Mouse (Mus musculus) layer of hippocampus, adult 2 months (tissue): ENCODE measurements around the gene Hspa12a. TPM values are rescaled to one million over a fixed set of nuclear protein-coding genes. Genes with fewer than 3 reads are reported as not detected.

Source experiments
- DNase-seq, 2 experiments: peaks; one replicate each; pipeline ENCODE4 v3.0.0; 2022; ENCODE audit warnings: low spot score in 2 of 2
- H3K27ac ChIP-seq: fragments of 200-600 bp; 2 replicates; pipeline ENCODE4 v1.8.1; 2022
- H3K4me3 ChIP-seq: fragments of 200-600 bp; 2 replicates; pipeline ENCODE4 v1.8.1; 2022; ENCODE audit warnings: mild to moderate bottlenecking
- CTCF ChIP-seq: fragments of 200-600 bp; conservative IDR thresholded peaks from 2 replicates; pipeline ENCODE4 v1.8.1; 2022; ENCODE audit warnings: antibody characterized with exemption, mild to moderate bottlenecking, moderate library complexity
- total RNA-seq, 2 experiments: library from RNA; stranded (reverse); gene quantifications; 2 replicates each; pipeline ENCODE4 v1.2.3; 2021

Gene Hspa12a
- total RNA-seq, 2 experiments from 2014 or later, result 239 to 246 TPM

DNA sequence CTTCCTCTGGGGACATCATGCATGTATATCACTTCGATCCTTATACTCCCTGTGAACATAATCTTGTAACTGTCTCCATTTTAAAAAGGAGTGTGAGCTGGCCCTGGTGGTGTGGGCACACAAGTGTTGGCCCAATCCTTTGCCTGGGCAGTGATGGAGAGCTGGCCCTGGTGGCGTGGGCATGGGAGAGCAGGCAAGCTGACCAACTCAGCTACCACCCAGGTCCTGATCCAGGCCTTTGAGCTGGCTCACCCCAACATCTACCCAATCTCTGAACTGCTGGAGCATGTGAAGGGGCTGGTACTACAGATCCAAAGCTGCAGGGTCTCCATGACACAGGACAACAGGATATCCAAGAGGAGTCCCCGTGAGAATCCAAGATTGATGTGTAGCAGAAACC lies 120.2 kb downstream of the Hspa12a start:
- DNase-seq, result no peak
- H3K27ac ChIP-seq, result peak overlapping the region; percentile 82
- TF ChIP-seq CTCF, result no peak

DNA sequence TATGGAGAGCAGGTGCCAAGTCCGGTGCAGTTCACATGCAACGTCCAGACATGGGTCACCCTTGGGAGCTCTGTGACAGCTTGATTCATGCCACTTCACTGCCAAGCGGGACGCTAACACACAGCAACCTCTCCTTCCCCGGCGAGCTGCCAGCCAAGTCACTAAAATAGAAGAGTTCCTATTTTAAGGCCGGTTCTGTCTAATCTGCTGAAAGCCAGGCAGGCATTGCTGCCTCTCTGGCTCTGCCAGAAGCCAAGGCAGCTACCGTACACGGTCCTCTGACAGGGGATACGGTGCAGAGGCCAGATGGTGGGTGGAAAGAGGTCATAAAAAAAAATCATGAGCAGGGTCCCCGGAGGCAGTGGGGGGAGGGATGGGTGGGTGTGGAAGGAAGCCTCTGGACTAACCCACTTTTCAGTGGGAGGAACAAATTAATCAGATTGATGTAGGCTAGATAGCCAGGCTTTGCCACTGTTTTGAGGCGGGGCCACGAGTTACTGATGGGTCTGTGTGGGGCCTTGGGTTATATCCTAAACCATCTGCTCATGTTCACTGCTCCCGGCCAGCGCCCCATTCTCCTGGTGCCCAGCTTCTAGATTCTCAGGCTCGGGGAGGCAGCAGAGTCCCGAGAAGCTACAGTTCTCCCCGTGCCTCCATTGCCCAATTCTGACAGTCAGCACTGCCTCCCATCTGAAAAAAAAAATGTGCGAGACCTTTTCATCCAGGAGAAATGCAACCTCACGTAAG lies 120.8 kb downstream of the Hspa12a start:
- H3K27ac ChIP-seq, result peak overlapping the region; percentile 82
- DNase-seq, result peak; percentile 62 to 73
- no peak overlapping the region for H3K4me3 ChIP-seq
- TF ChIP-seq CTCF, result no peak

More for the DNA sequence above, 120.2 kb downstream of the Hspa12a start:
- no peak overlapping the region for H3K4me3 ChIP-seq

DNA sequence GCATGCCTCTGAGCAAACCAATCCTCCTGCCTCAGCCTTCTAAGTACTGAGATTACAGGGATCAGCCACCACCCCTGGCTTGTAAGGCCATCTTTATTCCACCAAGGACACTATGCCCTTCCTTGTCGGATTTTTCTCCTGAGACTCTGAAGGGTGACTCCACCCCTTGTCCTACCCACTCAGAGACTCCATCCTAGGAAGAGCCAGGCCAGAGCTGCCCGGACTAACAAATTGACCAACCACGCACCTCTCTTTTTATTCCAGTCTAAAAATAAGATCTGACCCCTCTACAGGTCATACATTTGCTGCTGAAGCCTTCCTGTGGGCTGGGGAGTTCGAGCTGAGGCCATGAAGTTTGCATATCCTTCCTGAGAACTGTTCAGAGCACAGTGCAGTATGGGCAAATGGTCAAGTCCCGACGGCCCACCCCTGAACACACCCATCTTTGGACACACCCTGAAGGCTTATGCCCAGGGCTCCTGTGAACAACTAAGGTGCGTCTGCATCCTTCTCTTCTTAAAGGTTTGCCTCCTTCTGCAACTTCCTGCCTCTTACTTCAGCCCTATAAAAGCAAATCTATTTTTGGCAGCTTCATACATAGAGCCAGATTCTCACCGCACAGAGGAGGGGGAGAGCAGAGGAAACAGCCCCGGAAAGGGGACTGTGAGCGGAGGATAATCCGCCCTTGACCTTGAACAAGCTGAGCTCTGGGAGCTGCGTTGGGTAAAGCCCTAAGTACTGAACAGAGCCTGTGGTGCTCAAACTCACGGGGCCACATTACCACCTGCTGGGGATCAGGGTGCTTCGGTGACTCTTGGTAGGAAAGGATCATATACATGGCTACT lies 124.7 kb downstream of the Hspa12a start:
- no peak overlapping the region for H3K4me3 ChIP-seq
- DNase-seq, result no peak
- TF ChIP-seq CTCF, result no peak
- peak overlapping the region; percentile 77 for H3K27ac ChIP-seq

DNA sequence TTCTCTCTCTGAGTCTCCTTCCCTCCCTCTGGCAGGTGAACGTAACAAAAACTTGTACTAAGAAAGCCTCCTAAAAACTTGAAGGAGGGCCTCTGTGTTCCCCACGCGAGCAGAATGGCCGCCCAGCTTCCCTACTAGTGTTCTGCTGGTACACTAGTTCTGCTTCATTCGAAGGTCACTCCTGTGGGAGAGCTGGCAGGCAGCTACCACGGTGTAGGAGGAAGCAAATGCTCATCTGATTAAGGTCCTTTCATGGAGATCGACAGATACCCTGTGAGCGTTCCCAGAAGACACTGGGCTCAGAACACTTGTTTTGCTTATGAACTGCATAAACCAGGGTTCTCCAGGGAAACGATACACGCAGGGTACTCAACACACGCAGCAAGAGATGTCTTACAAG lies 126.1 kb downstream of the Hspa12a start:
- Histone ChIP-seq H3K27ac (peak overlapping the region; percentile 77), H3K4me3 (no peak overlapping the region)
- no peak for DNase-seq
- no peak for TF ChIP-seq CTCF

DNA sequence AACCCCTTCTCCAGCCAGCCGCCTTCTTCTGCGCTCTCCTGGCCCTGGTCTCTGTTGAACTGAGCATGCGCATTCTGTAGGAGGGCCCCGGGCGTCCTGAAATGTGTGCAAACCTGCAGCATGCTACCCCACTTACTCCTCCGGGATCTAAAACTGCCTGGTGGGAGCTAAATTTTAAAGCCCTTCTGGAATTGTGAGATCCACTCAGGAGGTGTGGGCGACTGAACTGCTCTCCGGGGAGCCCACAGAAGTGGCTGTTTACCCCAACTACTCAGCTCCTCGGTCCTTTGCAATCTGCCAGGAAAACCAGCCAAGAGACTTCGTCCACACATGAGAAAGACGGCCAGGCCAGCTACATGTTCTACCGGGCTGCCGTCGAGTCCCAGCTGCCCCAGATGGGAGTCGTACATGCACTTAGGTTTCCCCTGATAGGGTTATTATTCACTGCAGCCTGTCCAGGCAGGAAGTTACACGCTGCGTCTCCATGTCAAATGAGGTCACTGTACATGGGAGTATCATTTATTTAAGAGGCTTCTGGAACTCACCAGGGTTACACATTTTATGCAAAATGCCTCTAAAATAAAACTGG lies 126.9 kb downstream of the Hspa12a start:
- Histone ChIP-seq H3K27ac (peak overlapping the region; percentile 77), H3K4me3 (no peak overlapping the region)
- TF ChIP-seq CTCF, result no peak
- peak; percentile 67 to 78 for DNase-seq

DNA sequence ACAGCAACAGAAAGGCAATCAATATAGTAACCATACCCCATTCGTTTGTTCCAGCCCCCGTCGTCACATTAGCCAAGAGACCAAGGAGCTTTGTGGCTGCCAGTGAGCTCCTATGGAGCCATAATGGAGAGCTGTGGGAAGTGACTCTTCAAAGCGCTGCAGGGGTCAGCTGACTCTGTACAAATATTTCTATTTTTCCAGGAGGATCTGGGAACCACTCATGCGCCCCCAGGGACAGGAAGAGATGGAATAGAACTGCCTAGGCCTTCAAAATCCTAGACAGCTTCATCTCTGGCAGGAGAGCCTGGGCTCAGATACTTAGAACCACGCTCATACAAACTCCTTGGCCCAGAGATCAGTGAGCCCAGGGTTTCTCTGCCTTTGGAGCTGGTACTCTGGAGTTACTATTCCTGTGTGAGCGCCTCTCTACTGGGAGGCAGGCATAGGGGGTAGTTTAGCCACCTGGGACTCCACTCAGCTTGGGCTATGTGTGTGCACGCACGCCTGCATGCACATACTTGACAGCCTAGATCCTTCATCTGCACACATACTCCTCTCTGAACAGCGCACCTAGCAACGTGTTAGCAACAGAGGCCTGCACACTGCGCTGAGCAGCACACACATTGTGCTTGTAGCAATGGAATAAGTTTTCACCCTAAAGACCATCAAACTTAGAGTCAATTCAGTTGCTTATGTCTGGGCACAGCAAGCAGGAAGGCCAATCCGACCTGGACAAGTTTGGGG lies 128.1 kb downstream of the Hspa12a start:
- no peak for TF ChIP-seq CTCF
- peak overlapping the region; percentile 77 for H3K27ac ChIP-seq

DNA sequence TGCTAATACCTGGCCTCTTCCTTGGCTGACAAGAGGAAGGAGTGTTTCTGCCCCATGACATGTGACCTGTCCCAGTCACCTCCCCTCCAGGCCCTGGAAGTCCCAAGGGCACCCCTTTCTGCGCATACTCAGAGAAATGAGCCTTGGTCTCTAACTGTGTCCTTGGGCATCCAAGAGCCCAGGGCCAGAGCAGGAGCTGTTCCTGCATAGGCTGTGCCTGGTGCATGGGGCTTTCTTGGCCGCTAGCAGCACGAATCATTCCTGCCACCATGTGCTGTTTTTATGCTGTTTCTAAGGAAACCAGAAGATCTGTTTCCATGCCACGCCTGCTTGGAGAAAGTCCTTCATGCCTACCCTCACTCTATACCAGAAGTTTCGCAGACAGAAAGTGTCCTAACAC lies 132.9 kb downstream of the Hspa12a start:
- DNase-seq, result peak in 1 of 2 experiments; percentile 54
- H3K4me3 ChIP-seq, result no peak overlapping the region

More for the DNA sequence above, 128.1 kb downstream of the Hspa12a start:
- no peak for DNase-seq
- H3K4me3 ChIP-seq, result no peak overlapping the region

DNA sequence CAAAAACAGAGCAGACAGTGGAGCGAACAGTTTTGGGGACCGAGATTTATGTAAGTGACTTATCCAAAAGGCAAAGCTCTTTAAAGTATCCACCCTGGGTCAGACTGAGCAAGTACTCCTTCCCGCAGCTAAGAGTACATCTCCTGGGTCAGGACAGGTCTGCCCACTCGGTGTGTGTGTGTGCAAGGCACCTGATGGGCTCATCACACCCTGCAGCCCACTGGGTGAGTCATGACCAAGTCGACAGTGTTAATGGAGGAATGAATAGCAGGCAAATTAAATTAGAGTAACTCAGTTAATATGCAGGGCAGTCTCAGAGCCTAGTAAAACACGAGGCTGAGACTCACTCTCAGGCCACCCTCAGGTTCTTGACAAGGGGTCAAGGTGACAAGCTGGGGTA lies 134.6 kb downstream of the Hspa12a start:
- TF ChIP-seq CTCF, result no peak
- Histone ChIP-seq H3K27ac (peak overlapping the region; percentile 83; the same call in 1 of the 2 replicates), H3K4me3 (no peak overlapping the region)

More for the DNA sequence above, 132.9 kb downstream of the Hspa12a start:
- peak overlapping the region; percentile 83 for H3K27ac ChIP-seq
- no peak for TF ChIP-seq CTCF

DNA sequence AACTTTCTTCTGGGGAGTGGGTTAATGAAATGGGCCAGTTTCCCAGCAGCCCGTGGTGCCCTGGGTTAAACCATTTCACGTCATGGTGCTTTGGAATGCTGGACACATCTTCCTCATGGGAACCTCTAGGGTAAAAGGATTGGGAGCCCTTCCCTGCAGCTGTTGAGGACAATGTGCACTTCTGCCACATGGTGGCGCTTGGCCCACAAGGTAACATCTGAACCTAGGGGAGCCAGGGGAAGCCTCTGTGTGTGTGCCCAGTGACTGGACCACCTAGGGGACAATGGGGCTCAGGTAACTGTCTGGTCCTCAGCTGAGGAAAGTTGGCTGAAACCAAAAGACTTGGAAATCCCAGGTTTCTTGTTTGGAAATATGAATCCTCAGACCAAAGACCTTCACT lies 137.1 kb downstream of the Hspa12a start:
- TF ChIP-seq CTCF, result peak; percentile 94
- peak; percentile 55 to 78 for DNase-seq
- Histone ChIP-seq H3K4me3 (no peak overlapping the region), H3K27ac (peak overlapping the region; percentile 83)

More for the DNA sequence above, 134.6 kb downstream of the Hspa12a start:
- DNase-seq, result no peak

DNA sequence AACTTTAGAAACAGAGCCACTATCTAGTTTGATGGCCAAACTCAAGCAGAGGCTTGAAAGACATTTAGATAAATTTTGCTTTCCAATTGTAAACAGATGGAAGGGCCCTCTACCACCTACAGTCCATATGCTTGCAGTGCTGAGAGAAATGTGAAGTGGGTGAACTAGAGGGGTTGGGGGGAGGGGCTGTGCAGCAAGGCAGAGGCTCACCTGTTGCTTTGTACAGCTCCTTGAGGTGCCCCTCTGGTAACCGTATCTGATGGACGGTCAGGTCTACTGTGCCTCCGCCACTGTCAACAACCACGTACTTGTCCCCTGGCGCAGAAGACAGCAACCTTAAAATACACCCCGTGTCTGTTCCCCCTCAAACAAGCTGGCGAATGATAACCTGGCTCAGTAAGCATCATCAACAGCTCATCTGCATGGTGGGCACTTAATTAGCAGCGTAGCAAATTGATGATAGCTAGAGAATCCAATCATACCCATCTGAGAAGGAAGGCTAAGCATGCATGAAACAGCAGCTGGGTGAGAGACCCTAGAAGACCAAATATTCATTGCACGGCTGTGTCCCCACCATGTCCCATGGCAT lies 138.2 kb downstream of the Hspa12a start:
- peak overlapping the region; percentile 83 for H3K27ac ChIP-seq
- no peak overlapping the region for H3K4me3 ChIP-seq
- DNase-seq, result peak; percentile 67 to 75
- no peak for TF ChIP-seq CTCF

DNA sequence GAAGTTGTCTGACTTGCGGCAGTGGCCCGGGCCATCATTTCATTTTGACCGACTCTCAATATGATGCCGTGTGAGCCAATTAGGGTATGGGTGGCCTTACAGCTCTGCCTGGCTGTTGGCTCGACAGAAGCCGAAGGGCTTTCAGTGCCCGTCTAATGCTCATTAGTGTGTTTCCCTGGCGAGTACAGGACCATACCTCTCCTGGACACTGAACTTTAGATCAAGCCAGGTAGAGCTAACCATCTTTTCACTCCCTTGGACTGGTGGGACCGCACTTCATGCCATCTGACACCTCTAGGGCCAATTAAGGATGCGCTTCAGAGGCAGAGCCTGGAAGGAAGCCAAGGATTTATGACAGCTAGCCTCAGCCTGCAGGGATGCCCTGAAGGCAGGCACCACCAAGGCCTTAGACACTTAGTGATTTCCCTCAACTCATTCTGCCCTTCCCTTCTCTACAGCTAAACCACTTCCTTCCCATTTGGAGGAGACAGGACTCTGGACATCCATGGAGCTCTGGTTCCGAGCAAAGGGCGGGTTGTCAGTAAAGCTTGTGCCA lies 148.3 kb downstream of the Hspa12a start:
- Histone ChIP-seq H3K27ac (no peak overlapping the region), H3K4me3 (no peak overlapping the region)
- no peak for TF ChIP-seq CTCF
- no peak for DNase-seq

DNA sequence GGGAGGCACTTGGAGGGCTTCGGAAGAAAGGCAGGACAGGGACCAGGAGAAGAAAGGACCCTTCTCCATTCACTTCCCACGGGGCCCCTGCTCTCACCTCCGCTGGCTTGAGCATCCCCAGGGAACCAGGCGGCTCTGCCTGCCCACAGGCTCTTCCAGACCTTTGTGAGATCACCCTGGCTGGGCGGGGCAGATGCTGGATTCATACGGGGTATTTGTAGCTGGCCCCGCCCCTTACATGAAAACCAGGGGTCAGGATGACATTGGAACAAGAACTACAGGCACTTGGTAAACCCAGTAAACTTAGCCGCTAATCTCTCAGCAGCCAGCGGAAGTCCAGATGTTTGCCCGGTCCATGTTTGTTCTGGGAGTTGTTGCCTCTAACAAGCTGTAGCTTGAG lies 149.2 kb downstream of the Hspa12a start, which contains the start of gene 1700019N19Rik:
Gene 1700019N19Rik (minus strand): TSS at position 178 of the 400 bp plus-strand sequence.
- DNase-seq, result no peak
- Histone ChIP-seq H3K27ac (0 out of 2 replicates have a peak within 1 kb of the TSS, but pooled peaks have one; percentile 28), H3K4me3 (no peak within 1 kb of the TSS)
- TF ChIP-seq CTCF, result no peak
